Mouse (Mus musculus) liver, embryonic 14.5 days (tissue): ENCODE data around the gene Def6.

Experiments
- CTCF ChIP-seq: IDR thresholded peaks from 2 replicates; pipeline ENCODE4 v1.5.1; 2016; ENCODE audit warnings: antibody characterized with exemption, low read depth, control low read depth
- EP300 ChIP-seq: IDR thresholded peaks from 2 replicates; pipeline ENCODE4 v1.6.1; 2016; ENCODE audit warnings: antibody characterized with exemption, low read depth

DNA sequence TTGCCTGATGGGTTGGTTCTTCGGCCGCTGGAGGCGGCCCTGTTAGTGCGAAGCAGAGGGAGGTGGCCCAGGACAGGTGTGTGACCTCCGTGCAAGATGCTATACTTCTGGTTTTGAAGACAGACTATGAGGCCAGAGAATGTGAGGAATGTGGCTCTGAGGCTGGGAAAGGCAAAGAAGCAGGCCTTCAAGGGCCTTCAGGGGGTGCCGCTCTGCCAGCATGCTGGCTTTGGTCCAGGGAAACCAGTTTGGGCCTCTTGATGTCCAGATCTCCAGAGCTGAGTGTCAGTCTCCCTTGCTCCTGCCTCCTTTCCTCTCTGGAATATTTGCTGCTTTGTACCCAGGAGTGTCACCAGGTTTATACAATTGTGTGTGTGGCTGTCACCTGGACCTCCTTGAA, 34.7 kb downstream of the Def6 start:
- TF ChIP-seq EP300, result no peak
- TF ChIP-seq CTCF, result no peak
